Mouse (Mus musculus): ENCODE data around the gene Zfand3. TPM values are rescaled to one million over a fixed set of nuclear protein-coding genes. Genes with fewer than 3 reads are reported as not detected.
A peak's percentile ranks its signal among the peaks of the same experiment; 100 is the strongest.

Zfand3 gene
- total and polyA plus RNA-seq, 2 experiments from 2014 or later, result 48.7 to 91.5 TPM

DNA sequence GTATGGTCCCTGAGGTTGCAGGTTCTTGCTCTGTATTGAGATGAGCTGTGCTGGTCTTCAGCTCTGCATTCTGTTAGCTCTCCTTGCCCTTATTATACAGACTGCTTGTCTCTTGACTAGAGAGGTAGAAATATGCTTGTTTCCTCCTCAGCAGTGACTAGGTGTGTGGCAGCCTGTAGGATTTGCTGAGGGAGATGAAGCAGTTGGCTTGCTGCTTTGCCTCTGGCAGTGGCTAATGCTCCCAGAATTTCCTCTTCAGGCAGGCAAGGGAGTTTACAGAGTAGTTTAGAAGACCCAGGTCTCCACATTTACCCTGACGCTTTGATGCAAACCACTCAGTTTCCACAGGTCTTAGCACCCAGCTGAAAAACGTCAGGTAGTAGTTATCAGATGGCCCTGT lies 189.1 kb downstream of the Zfand3 start:
- 86% methylated on average over 2 of the region's 2 CpGs for WGBS
- Histone ChIP-seq H3K4me1 (ENCODE audit: insufficient read depth) (peaks cover 26% of the 10 kb centered on the region), H3K4me2 (ENCODE audit: low read depth) (no peak overlapping the region), H3K4me3 (ENCODE audit: low read depth, low read length) (no peak overlapping the region), H3K36me3 (ENCODE audit: insufficient read depth) (peaks cover 4% of the 10 kb centered on the region; the same call in 1 of the 2 replicates), H3K27me3 (ENCODE audit: insufficient read depth, low read length) (no peaks in the 10 kb centered on the region), H3K9me3 (ENCODE audit: low read length) (no peaks in the 10 kb centered on the region), H3K9ac (no peak overlapping the region), H3K27ac (ENCODE audit: low read depth, low read length) (no peak overlapping the region)
- no peak for TF ChIP-seq CTCF (IDR thresholded peaks at IDR 0.05; ENCODE audit: low read depth)
- DNase-seq, result no peak
- no peak for ATAC-seq

DNA sequence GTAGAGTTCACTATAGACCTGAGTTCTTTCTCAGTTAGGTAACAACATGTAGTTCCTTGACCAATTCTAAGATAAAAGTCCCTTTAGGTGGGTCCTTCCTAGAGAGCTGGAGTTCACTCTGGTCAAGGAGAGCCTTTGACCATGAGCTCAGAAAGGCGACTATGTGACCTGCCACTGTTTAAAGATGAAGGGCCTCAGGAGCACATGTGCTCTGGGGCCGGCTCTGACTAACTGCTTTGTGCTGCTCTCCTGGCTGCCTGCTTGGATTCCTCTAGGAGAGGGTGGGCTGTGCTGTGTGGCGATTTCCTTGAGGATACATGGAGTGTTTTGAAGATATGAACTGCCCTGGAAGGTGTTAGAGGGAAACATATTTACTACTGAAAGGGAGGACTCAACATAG lies 189.6 kb downstream of the Zfand3 start:
- no peak for TF ChIP-seq CTCF (IDR thresholded peaks at IDR 0.05; ENCODE audit: low read depth)
- no peak for DNase-seq

DNA sequence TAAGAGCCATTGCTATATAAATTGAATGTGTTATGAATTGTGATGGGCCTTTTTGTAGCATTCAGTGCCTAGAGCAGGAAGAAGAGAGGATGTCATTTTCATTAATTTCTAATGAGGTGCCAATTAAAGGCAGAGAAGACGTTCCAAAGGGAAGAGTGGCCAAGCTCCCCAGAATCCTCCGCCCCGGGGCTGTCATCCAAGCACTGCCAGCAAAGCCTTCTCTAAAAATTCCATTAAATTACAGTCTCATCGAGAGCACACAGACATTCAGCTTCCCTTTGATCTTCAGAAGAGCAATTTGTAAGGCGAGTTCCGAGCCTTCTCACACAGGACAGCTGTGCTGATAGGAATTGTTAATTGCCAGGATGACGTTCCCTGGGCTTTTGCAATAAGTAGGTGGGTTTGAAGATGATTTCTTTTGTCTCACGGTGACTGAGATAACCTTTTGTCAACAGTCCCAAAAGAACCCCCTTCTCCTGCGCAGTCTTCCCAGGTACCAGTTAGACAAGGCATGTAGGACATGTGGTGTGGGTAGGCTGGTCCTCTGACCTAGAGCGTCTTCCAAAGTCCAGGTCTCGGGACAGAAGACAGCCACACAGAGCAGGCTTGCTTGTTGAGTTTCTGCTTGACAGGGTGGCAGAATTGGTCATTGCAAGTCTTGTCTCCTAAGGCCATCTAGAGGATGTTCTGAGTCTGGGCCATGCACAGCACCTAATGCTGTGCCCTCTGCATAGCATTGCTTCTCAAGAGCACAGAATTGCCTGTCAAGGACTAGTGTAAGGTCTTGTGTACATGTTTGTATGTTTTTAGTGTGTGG lies 190.3 kb downstream of the Zfand3 start:
- no peak overlapping the region for H3K4me3 ChIP-seq (ENCODE audit: low read depth, low read length)
- H3K4me2 ChIP-seq (ENCODE audit: low read depth), result no peak overlapping the region
- H3K9me3 ChIP-seq (ENCODE audit: low read length), result no peaks in the 10 kb centered on the region
- ATAC-seq, result no peak
- H3K27ac ChIP-seq (ENCODE audit: low read depth, low read length), result 0 out of 2 replicates have a peak overlapping the region, but pooled peaks have one; percentile 54
- H3K36me3 ChIP-seq (ENCODE audit: insufficient read depth), result peaks cover 4% of the 10 kb centered on the region; the same call in 1 of the 2 replicates
- no peaks in the 10 kb centered on the region for H3K27me3 ChIP-seq (ENCODE audit: insufficient read depth, low read length)
- peak; percentile 48 for TF ChIP-seq CTCF (IDR thresholded peaks at IDR 0.05; ENCODE audit: low read depth)
- peaks cover 19% of the 10 kb centered on the region for H3K4me1 ChIP-seq (ENCODE audit: insufficient read depth)
- WGBS, result 32% methylated on average over 11 of the region's 11 CpGs
- no peak overlapping the region for H3K9ac ChIP-seq
- no peak for DNase-seq

More for the DNA sequence above, 189.6 kb downstream of the Zfand3 start:
- H3K36me3 ChIP-seq (ENCODE audit: insufficient read depth), result peaks cover 4% of the 10 kb centered on the region; the same call in 1 of the 2 replicates
- peaks cover 25% of the 10 kb centered on the region for H3K4me1 ChIP-seq (ENCODE audit: insufficient read depth)
- no peak overlapping the region for H3K4me2 ChIP-seq (ENCODE audit: low read depth)
- no peak overlapping the region for H3K4me3 ChIP-seq (ENCODE audit: low read depth, low read length)
- H3K9me3 ChIP-seq (ENCODE audit: low read length), result no peaks in the 10 kb centered on the region
- no peak overlapping the region for H3K9ac ChIP-seq
- H3K27me3 ChIP-seq (ENCODE audit: insufficient read depth, low read length), result no peaks in the 10 kb centered on the region
- no peak for ATAC-seq
- WGBS, result 62% methylated on average over 3 of the region's 3 CpGs
- H3K27ac ChIP-seq (ENCODE audit: low read depth, low read length), result no peak overlapping the region

DNA sequence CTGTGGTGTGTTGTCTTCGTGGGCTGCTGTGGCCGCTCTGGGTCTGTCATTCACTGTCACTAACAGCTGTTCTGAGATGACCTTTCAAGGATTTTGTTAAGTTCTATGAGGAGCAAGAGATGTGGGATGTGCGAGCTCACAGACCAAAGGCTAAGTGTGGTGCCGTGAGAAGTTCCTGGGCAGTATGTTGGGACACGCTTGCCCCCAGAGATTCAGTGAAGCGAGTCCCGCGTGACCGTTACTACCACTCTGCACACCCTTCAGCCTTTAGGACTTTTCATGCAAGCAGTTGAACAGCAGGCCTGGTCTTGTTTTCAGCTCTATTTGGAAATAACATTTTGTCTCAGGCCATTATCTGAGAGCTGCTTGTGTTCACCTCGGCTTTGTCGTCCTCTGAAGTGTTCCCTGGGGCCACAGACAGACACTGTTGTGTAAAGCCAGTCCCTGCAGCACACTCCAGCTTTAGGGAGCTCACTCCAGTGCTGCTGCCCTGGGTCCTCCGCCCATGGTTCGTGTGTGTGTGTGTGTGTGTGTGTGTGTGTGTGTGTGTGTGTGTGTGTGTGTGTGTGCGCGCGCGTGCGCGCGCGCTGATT lies 191.2 kb downstream of the Zfand3 start:
- Histone ChIP-seq H3K27me3 (ENCODE audit: insufficient read depth, low read length) (no peaks in the 10 kb centered on the region), H3K27ac (ENCODE audit: low read depth, low read length) (no peak overlapping the region), H3K4me3 (ENCODE audit: low read depth, low read length) (no peak overlapping the region), H3K4me1 (ENCODE audit: insufficient read depth) (peaks cover 25% of the 10 kb centered on the region), H3K4me2 (ENCODE audit: low read depth) (no peak overlapping the region), H3K9ac (no peak overlapping the region), H3K9me3 (ENCODE audit: low read length) (no peaks in the 10 kb centered on the region), H3K36me3 (ENCODE audit: insufficient read depth) (peaks cover 4% of the 10 kb centered on the region; the same call in 1 of the 2 replicates)
- no peak for ATAC-seq
- TF ChIP-seq CTCF (IDR thresholded peaks at IDR 0.05; ENCODE audit: low read depth), result no peak
- no peak for DNase-seq
- 75% methylated on average over 21 of the region's 21 CpGs for WGBS

DNA sequence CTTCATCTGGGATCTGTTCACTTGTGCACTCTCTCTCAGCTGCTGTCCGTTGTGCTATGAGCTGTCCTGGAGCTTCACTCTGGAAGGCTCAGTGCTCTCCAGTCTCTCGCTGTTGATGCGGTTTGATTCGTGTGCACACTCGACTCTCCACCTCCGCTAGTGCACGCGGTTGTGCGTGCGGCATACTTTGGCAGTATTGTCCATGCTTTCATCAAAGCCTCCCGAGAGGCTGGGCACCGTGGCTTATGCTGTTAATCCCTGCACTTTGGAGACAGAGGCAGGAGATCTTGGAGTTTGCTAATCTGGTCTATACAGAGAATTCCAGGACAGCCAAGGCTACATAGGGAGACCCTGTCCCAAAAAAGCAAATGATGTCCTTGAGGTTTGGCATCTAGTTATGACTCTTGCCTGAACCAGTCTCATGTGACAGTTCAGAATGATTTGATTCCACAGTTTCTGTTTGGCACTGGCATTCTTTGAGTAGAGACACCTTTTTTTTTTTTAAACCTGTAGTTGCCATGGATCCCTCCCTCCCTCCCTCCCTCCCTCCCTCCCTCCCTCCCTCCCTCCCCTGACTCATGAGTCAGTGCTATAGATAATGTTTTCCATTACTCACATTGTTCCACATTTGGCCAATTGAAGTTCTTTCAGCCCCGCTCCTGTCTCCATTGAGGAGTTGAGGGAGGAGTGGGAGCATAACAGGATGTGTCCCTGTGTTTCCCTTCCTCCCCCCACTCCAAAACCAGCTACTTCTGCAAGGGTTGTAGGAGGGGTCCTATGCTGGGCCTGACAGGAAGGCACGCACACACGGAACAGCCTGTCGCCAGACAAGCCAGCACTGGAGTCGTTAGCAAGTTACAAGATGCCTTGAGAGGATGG lies 192.1 kb downstream of the Zfand3 start:
- Histone ChIP-seq H3K4me1 (ENCODE audit: insufficient read depth) (peaks cover 29% of the 10 kb centered on the region), H3K9ac (no peak overlapping the region), H3K27ac (ENCODE audit: low read depth, low read length) (no peak overlapping the region), H3K27me3 (ENCODE audit: insufficient read depth, low read length) (no peaks in the 10 kb centered on the region), H3K36me3 (ENCODE audit: insufficient read depth) (peaks cover 4% of the 10 kb centered on the region; the same call in 1 of the 2 replicates), H3K9me3 (ENCODE audit: low read length) (no peaks in the 10 kb centered on the region), H3K4me2 (ENCODE audit: low read depth) (no peak overlapping the region), H3K4me3 (ENCODE audit: low read depth, low read length) (no peak overlapping the region)
- TF ChIP-seq CTCF (IDR thresholded peaks at IDR 0.05; ENCODE audit: low read depth), result no peak
- ATAC-seq, result peak; percentile 40; the same call in 1 of the 2 replicates
- 42% methylated on average over 17 of the region's 17 CpGs for WGBS
- DNase-seq, result no peak

DNA sequence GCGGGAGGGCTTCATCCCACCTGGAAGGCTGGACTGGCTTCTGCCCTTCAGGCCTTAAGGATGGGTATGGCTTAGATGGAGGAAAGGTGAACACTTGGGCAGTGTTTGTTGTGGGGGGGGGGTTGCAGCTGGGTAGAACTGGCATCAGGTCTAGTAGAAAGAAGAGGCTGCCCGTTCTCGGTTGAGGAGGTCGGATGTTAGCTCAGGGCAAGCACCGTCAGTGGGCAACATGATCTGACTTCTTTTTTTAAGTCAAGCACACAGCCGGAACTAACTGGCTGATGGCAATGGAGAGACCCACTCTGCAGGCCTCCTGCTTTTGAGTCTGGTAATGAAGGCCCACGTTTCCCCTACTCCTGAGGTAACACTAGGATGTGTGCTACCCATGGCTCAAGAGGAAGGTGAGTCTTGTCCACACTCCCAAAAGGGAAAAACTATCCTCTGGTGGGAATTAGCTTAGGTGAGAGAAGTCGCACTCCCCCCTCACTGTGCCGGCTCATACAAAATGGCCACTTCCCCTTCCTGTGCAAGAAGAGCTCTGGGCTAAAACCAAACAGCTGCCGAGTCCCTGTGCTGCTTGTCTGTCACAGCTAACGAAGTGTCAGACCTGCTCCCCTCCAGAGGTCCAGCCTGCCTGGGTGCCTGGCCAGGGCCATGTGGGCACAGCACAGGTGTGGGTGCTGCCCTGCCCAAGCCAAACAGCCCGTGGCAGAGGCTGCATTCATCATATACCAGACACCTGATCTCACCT lies 192.9 kb downstream of the Zfand3 start:
- Histone ChIP-seq H3K4me3 (ENCODE audit: low read depth, low read length) (no peak overlapping the region), H3K27ac (ENCODE audit: low read depth, low read length) (no peak overlapping the region), H3K27me3 (ENCODE audit: insufficient read depth, low read length) (no peaks in the 10 kb centered on the region), H3K4me2 (ENCODE audit: low read depth) (no peak overlapping the region), H3K4me1 (ENCODE audit: insufficient read depth) (peaks cover 29% of the 10 kb centered on the region), H3K9ac (no peak overlapping the region), H3K9me3 (ENCODE audit: low read length) (no peaks in the 10 kb centered on the region), H3K36me3 (ENCODE audit: insufficient read depth) (peaks cover 4% of the 10 kb centered on the region; the same call in 1 of the 2 replicates)
- ATAC-seq (no peak), DNase-seq (no peak)
- 62% methylated on average over 12 of the region's 12 CpGs for WGBS
- no peak for TF ChIP-seq CTCF (IDR thresholded peaks at IDR 0.05; ENCODE audit: low read depth)
